Mouse (Mus musculus): ENCODE measurements around the gene Ncs1. TPM values are rescaled to one million over a fixed set of nuclear protein-coding genes. Genes with fewer than 3 reads are reported as not detected.

Gene Ncs1
- polyA plus RNA-seq, 1 experiment from 2014 or later, result 151 TPM

DNA sequence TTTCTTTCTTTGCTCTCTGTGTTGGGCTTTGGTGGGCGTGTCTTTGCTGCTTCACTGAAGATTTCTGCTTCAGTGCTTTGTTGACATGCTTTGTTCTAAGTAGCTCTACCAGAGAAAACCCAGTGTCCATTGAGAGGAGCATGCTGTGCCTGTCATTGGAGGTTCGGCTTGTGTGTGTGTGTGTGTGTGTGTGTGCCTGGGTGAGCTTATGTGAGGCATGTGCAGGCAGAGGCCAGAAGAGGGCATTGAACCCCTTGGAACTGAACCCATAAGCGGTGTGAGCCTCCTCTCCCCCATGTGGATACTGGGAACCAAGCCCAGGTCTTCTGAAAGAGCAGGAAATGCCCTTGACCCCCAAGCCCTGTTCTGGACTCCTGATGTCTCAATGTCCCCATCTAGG, 7.8 kb downstream of the Ncs1 start:
- H3K36me3 ChIP-seq (ENCODE audit: control insufficient read depth, insufficient read depth, low read length), result no peaks in the 10 kb centered on the region
- ATAC-seq, result no peak
- no peak overlapping the region for H3K27ac ChIP-seq (ENCODE audit: low read depth, low read length)
- H3K27me3 ChIP-seq (replicated peaks; ENCODE audit: control insufficient read depth, insufficient read depth, low read length), result no peaks in the 10 kb centered on the region
- peaks cover 46% of the 10 kb centered on the region for H3K4me1 ChIP-seq (ENCODE audit: control insufficient read depth, insufficient read depth, low read depth, low read length)
- no peak overlapping the region for H3K4me2 ChIP-seq (ENCODE audit: low read length)
- H3K4me3 ChIP-seq (ENCODE audit: low read length), result no peak overlapping the region
- no peak overlapping the region for H3K9ac ChIP-seq (ENCODE audit: low read depth, low read length)
- H3K9me3 ChIP-seq (ENCODE audit: control insufficient read depth, low read length), result no peaks in the 10 kb centered on the region
- WGBS, result 34% methylated on average over 3 of the region's 3 CpGs

GRCm38 (mm10) chr2:31254806-31255205, 9.2 kb downstream of the Ncs1 start:
- H3K4me3 ChIP-seq (ENCODE audit: low read length), result no peak overlapping the region
- ATAC-seq, result no peak
- H3K27me3 ChIP-seq (replicated peaks; ENCODE audit: control insufficient read depth, insufficient read depth, low read length), result no peaks in the 10 kb centered on the region
- WGBS, result 90% methylated on average over 3 of the region's 3 CpGs
- H3K36me3 ChIP-seq (ENCODE audit: control insufficient read depth, insufficient read depth, low read length), result no peaks in the 10 kb centered on the region
- H3K4me1 ChIP-seq (ENCODE audit: control insufficient read depth, insufficient read depth, low read depth, low read length), result peaks cover 52% of the 10 kb centered on the region
- no peaks in the 10 kb centered on the region for H3K9me3 ChIP-seq (ENCODE audit: control insufficient read depth, low read length)
- H3K27ac ChIP-seq (ENCODE audit: low read depth, low read length), result no peak overlapping the region
- no peak overlapping the region for H3K9ac ChIP-seq (ENCODE audit: low read depth, low read length)
- H3K4me2 ChIP-seq (ENCODE audit: low read length), result no peak overlapping the region

- peak overlapping the region; percentile 2; the same call in 1 of the 2 replicates for H3K4me2 ChIP-seq (ENCODE audit: low read length)
- peaks cover 49% of the 10 kb centered on the region for H3K4me1 ChIP-seq (ENCODE audit: control insufficient read depth, insufficient read depth, low read depth, low read length)
- H3K9ac ChIP-seq (ENCODE audit: low read depth, low read length), result 0 out of 2 replicates have a peak overlapping the region, but pooled peaks have one; percentile 13
- no peak overlapping the region for H3K4me3 ChIP-seq (ENCODE audit: low read length)
- H3K36me3 ChIP-seq (ENCODE audit: control insufficient read depth, insufficient read depth, low read length), result no peaks in the 10 kb centered on the region
- H3K9me3 ChIP-seq (ENCODE audit: control insufficient read depth, low read length), result no peaks in the 10 kb centered on the region
- 0 out of 2 replicates have a peak, but pooled peaks have one; percentile 5 for ATAC-seq
- WGBS, result 16% methylated on average over 21 of the region's 21 CpGs
- H3K27me3 ChIP-seq (replicated peaks; ENCODE audit: control insufficient read depth, insufficient read depth, low read length), result no peaks in the 10 kb centered on the region
- H3K27ac ChIP-seq (ENCODE audit: low read depth, low read length), result peak overlapping the region; percentile 37
Measured at GRCm38 (mm10) chr2:31255952-31256938, 10.6 kb downstream of the Ncs1 start.

DNA sequence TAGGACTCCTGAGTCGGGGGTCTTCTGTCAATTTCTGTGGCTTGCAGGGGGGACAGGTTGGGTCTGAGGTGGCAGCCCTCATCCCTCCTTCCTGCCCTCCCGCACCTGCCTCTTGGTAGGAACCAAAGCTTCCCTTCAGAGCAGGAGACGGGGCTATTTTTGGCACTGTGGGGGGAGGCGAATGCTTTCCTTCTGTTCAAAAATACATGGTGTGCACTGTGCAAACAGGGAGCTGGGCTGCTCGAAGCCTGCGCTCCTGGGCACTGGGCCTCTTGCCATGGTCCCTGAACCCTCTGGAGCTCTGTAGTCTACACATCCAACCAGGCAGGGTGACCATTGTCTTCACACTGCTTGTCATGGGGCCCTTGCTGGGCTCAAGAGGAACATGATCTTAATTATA, 11.5 kb downstream of the Ncs1 start:
- Histone ChIP-seq H3K9ac (ENCODE audit: low read depth, low read length) (no peak overlapping the region; the same call in 1 of the 2 replicates), H3K36me3 (ENCODE audit: control insufficient read depth, insufficient read depth, low read length) (no peaks in the 10 kb centered on the region), H3K27ac (ENCODE audit: low read depth, low read length) (peak overlapping the region; percentile 37), H3K27me3 (replicated peaks; ENCODE audit: control insufficient read depth, insufficient read depth, low read length) (no peaks in the 10 kb centered on the region), H3K4me1 (ENCODE audit: control insufficient read depth, insufficient read depth, low read depth, low read length) (peaks cover 49% of the 10 kb centered on the region), H3K4me2 (ENCODE audit: low read length) (no peak overlapping the region), H3K9me3 (ENCODE audit: control insufficient read depth, low read length) (no peaks in the 10 kb centered on the region), H3K4me3 (ENCODE audit: low read length) (no peak overlapping the region)
- ATAC-seq, result peak; percentile 23; the same call in 1 of the 2 replicates
- WGBS, result 59% methylated on average over 6 of the region's 6 CpGs

DNA sequence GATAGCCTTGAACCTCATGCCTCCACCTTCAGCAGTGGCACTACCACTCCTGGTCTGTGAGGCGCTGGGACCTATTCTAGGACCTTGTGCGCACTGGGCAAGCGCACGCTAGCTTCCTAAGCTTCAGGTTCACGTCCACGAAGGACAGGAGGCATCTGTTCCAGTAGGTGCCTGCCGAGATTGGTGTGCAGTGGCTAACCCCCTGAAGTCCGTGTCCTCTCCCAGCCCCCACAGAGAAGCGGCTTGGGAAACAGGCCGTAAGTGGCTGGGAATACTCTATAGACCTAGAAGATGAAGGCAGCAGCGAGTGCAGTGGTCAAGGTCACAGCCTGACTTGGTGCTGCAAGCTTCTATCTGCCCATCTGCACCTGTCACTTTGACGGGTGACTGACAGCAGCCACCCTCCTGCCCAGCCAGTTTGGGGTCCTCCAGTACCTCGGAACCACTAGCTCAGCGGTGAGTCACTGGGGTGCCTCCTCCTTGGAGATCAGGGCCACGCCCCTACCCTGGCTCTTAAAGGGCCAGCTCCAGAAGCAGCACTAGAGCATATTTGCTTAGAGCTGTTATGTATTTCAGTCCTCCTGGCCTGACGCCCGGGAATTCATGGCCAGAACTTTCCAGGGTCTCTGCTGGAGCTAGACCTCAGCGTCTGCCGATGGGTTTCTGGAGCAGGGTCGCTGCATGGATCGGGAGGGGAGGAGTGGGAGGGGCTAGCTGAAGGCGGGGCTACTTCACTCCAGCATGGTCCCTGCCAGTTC, 13.2 kb downstream of the Ncs1 start:
- no peak for ATAC-seq
- H3K27ac ChIP-seq (ENCODE audit: low read depth, low read length), result peak overlapping the region; percentile 32; the same call in 1 of the 2 replicates
- peak overlapping the region; percentile 59 for H3K4me2 ChIP-seq (ENCODE audit: low read length)

DNA sequence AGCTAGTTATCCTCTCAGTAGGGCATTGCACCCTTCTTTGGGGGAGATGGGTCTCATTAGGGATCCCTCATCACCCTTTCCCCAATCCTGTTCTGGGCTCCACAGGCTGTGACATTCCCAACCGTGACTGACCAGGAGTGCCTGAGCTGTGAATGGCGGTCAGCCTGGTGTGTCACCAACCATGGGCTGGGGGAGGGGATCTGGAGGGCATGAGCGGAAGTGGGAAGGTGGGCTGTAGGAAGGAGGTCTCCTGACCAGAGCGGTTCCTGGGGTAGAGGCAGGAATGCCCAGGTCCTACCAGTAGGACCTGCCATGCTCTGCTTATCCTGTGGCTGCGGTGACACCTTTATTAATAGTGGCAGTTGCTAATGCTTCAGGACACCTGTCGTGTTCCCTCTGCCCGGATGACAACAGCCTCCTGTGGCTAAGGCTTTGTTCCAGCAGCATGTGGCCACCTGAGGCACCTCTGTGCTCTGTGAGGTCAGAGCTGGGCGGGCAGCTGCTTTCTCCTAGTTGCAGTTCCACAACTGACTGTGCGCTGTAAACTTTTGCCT, 13.8 kb downstream of the Ncs1 start:
- 28% methylated on average over 9 of the region's 9 CpGs for WGBS
- peak overlapping the region; percentile 59 for H3K4me2 ChIP-seq (ENCODE audit: low read length)
- H3K9ac ChIP-seq (ENCODE audit: low read depth, low read length), result peak overlapping the region; percentile 54; the same call in 1 of the 2 replicates
- H3K27me3 ChIP-seq (replicated peaks; ENCODE audit: control insufficient read depth, insufficient read depth, low read length), result no peaks in the 10 kb centered on the region
- no peaks in the 10 kb centered on the region for H3K9me3 ChIP-seq (ENCODE audit: control insufficient read depth, low read length)
- 0 out of 2 replicates have a peak overlapping the region, but pooled peaks have one; percentile 16 for H3K27ac ChIP-seq (ENCODE audit: low read depth, low read length)
- no peaks in the 10 kb centered on the region for H3K36me3 ChIP-seq (ENCODE audit: control insufficient read depth, insufficient read depth, low read length)
- ATAC-seq, result no peak
- peaks cover 71% of the 10 kb centered on the region for H3K4me1 ChIP-seq (ENCODE audit: control insufficient read depth, insufficient read depth, low read depth, low read length)
- peak overlapping the region; percentile 36 for H3K4me3 ChIP-seq (ENCODE audit: low read length)

More for the DNA sequence above, 13.2 kb downstream of the Ncs1 start:
- H3K9ac ChIP-seq (ENCODE audit: low read depth, low read length), result peak overlapping the region; percentile 54
- H3K4me1 ChIP-seq (ENCODE audit: control insufficient read depth, insufficient read depth, low read depth, low read length), result peaks cover 65% of the 10 kb centered on the region
- H3K27me3 ChIP-seq (replicated peaks; ENCODE audit: control insufficient read depth, insufficient read depth, low read length), result no peaks in the 10 kb centered on the region
- H3K4me3 ChIP-seq (ENCODE audit: low read length), result peak overlapping the region; percentile 36
- no peaks in the 10 kb centered on the region for H3K36me3 ChIP-seq (ENCODE audit: control insufficient read depth, insufficient read depth, low read length)
- H3K9me3 ChIP-seq (ENCODE audit: control insufficient read depth, low read length), result no peaks in the 10 kb centered on the region
- WGBS, result 14% methylated on average over 22 of the region's 22 CpGs

- no peaks in the 10 kb centered on the region for H3K9me3 ChIP-seq (ENCODE audit: control insufficient read depth, low read length)
- peaks cover 78% of the 10 kb centered on the region for H3K4me1 ChIP-seq (ENCODE audit: control insufficient read depth, insufficient read depth, low read depth, low read length)
- no peak overlapping the region for H3K9ac ChIP-seq (ENCODE audit: low read depth, low read length)
- no peak overlapping the region for H3K4me3 ChIP-seq (ENCODE audit: low read length)
- ATAC-seq, result no peak
- no peak overlapping the region for H3K27ac ChIP-seq (ENCODE audit: low read depth, low read length)
- no peak overlapping the region for H3K4me2 ChIP-seq (ENCODE audit: low read length)
- 88% methylated on average over 8 of the region's 8 CpGs for WGBS
- no peaks in the 10 kb centered on the region for H3K27me3 ChIP-seq (replicated peaks; ENCODE audit: control insufficient read depth, insufficient read depth, low read length)
- no peaks in the 10 kb centered on the region for H3K36me3 ChIP-seq (ENCODE audit: control insufficient read depth, insufficient read depth, low read length)
Measured at GRCm38 (mm10) chr2:31260549-31260948, 14.9 kb downstream of the Ncs1 start.

DNA sequence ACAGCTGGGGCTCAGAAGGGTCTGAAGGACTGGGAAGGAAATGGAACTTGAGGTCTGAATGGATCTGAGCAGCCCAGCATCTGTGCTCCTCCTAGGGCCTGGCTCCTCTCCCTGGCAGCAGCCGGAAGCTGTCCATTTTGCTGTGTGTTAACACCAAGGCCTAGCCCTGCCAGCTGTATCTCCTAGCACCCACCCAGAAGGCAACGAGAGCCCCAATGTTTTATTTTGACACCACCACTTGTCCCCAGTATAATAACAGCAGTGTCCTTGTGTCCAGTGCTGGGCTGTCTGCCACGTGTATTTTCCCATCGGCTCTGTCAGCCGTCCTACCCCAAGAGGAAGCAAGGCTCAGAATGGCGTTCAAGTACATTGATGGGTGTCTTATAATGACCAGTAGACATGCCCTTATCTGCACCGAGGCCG, 17.4 kb downstream of the Ncs1 start:
- H3K9me3 ChIP-seq (ENCODE audit: control insufficient read depth, low read length), result no peaks in the 10 kb centered on the region
- H3K4me1 ChIP-seq (ENCODE audit: control insufficient read depth, insufficient read depth, low read depth, low read length), result peaks cover 68% of the 10 kb centered on the region
- no peak overlapping the region for H3K4me2 ChIP-seq (ENCODE audit: low read length)
- no peaks in the 10 kb centered on the region for H3K27me3 ChIP-seq (replicated peaks; ENCODE audit: control insufficient read depth, insufficient read depth, low read length)
- ATAC-seq, result peak; percentile 69
- H3K36me3 ChIP-seq (ENCODE audit: control insufficient read depth, insufficient read depth, low read length), result no peaks in the 10 kb centered on the region
- H3K9ac ChIP-seq (ENCODE audit: low read depth, low read length), result 0 out of 2 replicates have a peak overlapping the region, but pooled peaks have one; percentile 8
- H3K27ac ChIP-seq (ENCODE audit: low read depth, low read length), result peak overlapping the region; percentile 85
- H3K4me3 ChIP-seq (ENCODE audit: low read length), result no peak overlapping the region
- WGBS, result 51% methylated on average over 8 of the region's 8 CpGs
